Comparison of ENCODE assay signal across 16 mouse cellular contexts in genomic region chr2:147364198-147364597, GRCm38 (mm10). TPM values are rescaled to one million over a fixed set of nuclear protein-coding genes. Genes with fewer than 3 reads are reported as not detected.
"Had no signal": no experiment of that assay in that cellular context is flagged by ENCODE, and none has a peak within 500 bp of the region (broad histone marks: within the 10 kb centered on the region; RNA-seq: fewer than 3 reads in every experiment).

No protein-coding gene starts in this region.

- H3K9ac ChIP-seq: liver, embryonic 15.5 days; midbrain, embryonic 12.5 days; neural tube, embryonic 15.5 days; stomach, embryonic 15.5 days had no signal

- H3K36me3 ChIP-seq: liver, embryonic 15.5 days; midbrain, embryonic 12.5 days; neural tube, embryonic 15.5 days; stomach, embryonic 15.5 days had no signal

- H3K4me1 ChIP-seq: liver, embryonic 15.5 days had no signal

- H3K27ac ChIP-seq: kidney, postnatal 0 days; layer of hippocampus, adult 2 months; liver, embryonic 15.5 days; midbrain, embryonic 12.5 days; neural tube, embryonic 15.5 days; stomach, embryonic 15.5 days had no signal

- DNase-seq: kidney, adult 8-10 months; lung, adult 2 months; lung, postnatal 36 days; thymus, adult 2 months; thymus, postnatal 25 days had no signal

- H3K4me2 ChIP-seq: liver, embryonic 15.5 days had no signal

- H3K4me3 ChIP-seq: layer of hippocampus, adult 2 months; liver, embryonic 15.5 days had no signal

- H3K9me3 ChIP-seq: liver, embryonic 15.5 days; midbrain, embryonic 12.5 days; neural tube, embryonic 15.5 days; stomach, embryonic 15.5 days had no signal

RNA-seq across cellular contexts. Expression of gene Pax1, which starts 2.5 kb away (rescaled TPM):
- total RNA-seq: layer of hippocampus, postnatal 10 days; left cerebral cortex, postnatal 36 days; megakaryocyte progenitor cell, adult 5-6 weeks had no signal
- polyA plus RNA-seq: kidney, postnatal 0 days; liver, embryonic 15.5 days; lung, postnatal 0 days; midbrain, embryonic 16.5 days; stomach, embryonic 15.5 days had no signal
